In the genomic region with DNA sequence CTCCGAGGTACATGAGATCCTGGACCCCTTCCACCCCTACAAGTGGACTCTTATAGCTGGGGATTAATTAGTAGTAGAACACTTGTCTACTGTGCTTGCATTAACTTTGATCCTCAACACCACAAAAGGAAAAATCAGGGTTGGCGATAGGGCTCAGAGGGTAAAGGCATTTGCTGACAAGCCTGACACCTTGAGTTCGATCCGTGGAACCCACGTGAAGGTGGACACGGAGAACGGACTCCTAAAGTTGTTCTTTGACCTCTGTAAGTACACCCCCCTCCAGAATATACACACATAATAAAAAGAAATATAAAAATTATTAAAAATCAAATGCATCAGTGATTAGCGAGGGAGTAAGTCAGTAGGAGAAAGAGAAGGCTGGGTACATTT, we compare ENCODE assay signal across 9 mouse cellular contexts. TPM values are rescaled to one million over a fixed set of nuclear protein-coding genes. Genes with fewer than 3 reads are reported as not detected.
A peak's percentile ranks its signal among the peaks of the same experiment; 100 is the strongest.
DNase-seq lines count a peak whose midpoint lies in the region; ATAC-seq and TF ChIP-seq lines count a peak whose summit lies in the region.
"Had no signal": no experiment of that assay in that cellular context is flagged by ENCODE, and none has a peak within 500 bp of the region (broad histone marks: within the 10 kb centered on the region; RNA-seq: fewer than 3 reads in every experiment).

No protein-coding gene starts in this region.

- no peak overlapping the region for H3K9ac ChIP-seq in forebrain, embryonic 16.5 days (replicated peaks; ENCODE audit: low read depth, low read length)
- H3K9ac ChIP-seq in lung, postnatal 0 days (replicated peaks; ENCODE audit: low read depth) = no peak overlapping the region
- no peak overlapping the region for H3K9ac ChIP-seq in limb, embryonic 14.5 days (ENCODE audit: low read depth, low read length, severe bottlenecking)
- no peak overlapping the region for H3K9ac ChIP-seq in stomach, embryonic 14.5 days (replicated peaks; ENCODE audit: low read depth, low read length)

- no peak for TF ChIP-seq CTCF in lung, postnatal 0 days (IDR thresholded peaks at IDR 0.05)

- no peaks in the 10 kb centered on the region for H3K27me3 ChIP-seq in forebrain, embryonic 10.5 days (ENCODE audit: poor library complexity, severe bottlenecking)
- H3K27me3 ChIP-seq in forebrain, embryonic 16.5 days (replicated peaks; ENCODE audit: control insufficient read depth, insufficient read depth, low read length) = no peaks in the 10 kb centered on the region
- H3K27me3 ChIP-seq in lung, postnatal 0 days (replicated peaks; ENCODE audit: insufficient read depth, low read length) = no peaks in the 10 kb centered on the region
- no peaks in the 10 kb centered on the region for H3K27me3 ChIP-seq in limb, embryonic 14.5 days (ENCODE audit: control insufficient read depth, insufficient read depth, low read length)
- H3K27me3 ChIP-seq in stomach, embryonic 14.5 days (ENCODE audit: control insufficient read depth, insufficient read depth, low read length) = no peaks in the 10 kb centered on the region

- peaks cover 14% of the 10 kb centered on the region for H3K4me1 ChIP-seq in forebrain, embryonic 10.5 days
- H3K4me1 ChIP-seq in forebrain, embryonic 16.5 days (replicated peaks; ENCODE audit: control insufficient read depth, insufficient read depth, low read length) = peaks cover 8% of the 10 kb centered on the region
- H3K4me1 ChIP-seq in lung, postnatal 0 days (ENCODE audit: insufficient read depth, low read depth, low read length) = 0 out of 2 replicates have a peak, but pooled peaks cover 4% of the 10 kb centered on the region
- peaks cover 7% of the 10 kb centered on the region for H3K4me1 ChIP-seq in limb, embryonic 14.5 days (ENCODE audit: control insufficient read depth, insufficient read depth, low read length)
- H3K4me1 ChIP-seq in stomach, embryonic 14.5 days (ENCODE audit: control insufficient read depth, insufficient read depth, low read length) = peaks cover 5% of the 10 kb centered on the region; the same call in 1 of the 2 replicates

- peak overlapping the region; percentile 82 for H3K4me3 ChIP-seq in forebrain, embryonic 10.5 days
- H3K4me3 ChIP-seq in forebrain, embryonic 16.5 days (replicated peaks; ENCODE audit: low read length) = no peak overlapping the region
- H3K4me3 ChIP-seq in lung, postnatal 0 days (ENCODE audit: low read depth, low read length) = peak overlapping the region; percentile 68; the same call in 1 of the 2 replicates
- peak overlapping the region; percentile 67 for H3K4me3 ChIP-seq in limb, embryonic 14.5 days (replicated peaks; ENCODE audit: low read length)
- H3K4me3 ChIP-seq in stomach, embryonic 14.5 days (ENCODE audit: low read depth, low read length) = peak overlapping the region; percentile 85

- TF ChIP-seq EP300 in lung, postnatal 0 days (IDR thresholded peaks at IDR 0.05) = no peak

- ATAC-seq in forebrain, embryonic 16.5 days = no peak; the same call in 1 of the 2 replicates
- ATAC-seq in lung, postnatal 0 days = no peak
- no peak for ATAC-seq in limb, embryonic 14.5 days (ENCODE audit: low FRiP score, low read depth)
- ATAC-seq in stomach, embryonic 14.5 days (ENCODE audit: insufficient number of reproducible peaks, insufficient read depth, low FRiP score, low read depth) = no peak

- H3K9me3 ChIP-seq in forebrain, embryonic 10.5 days = peaks cover 3% of the 10 kb centered on the region; the same call in 1 of the 2 replicates
- H3K9me3 ChIP-seq in forebrain, embryonic 16.5 days (ENCODE audit: control insufficient read depth, low read length) = 0 out of 2 replicates have a peak, but pooled peaks cover 2% of the 10 kb centered on the region
- no peaks in the 10 kb centered on the region for H3K9me3 ChIP-seq in lung, postnatal 0 days (ENCODE audit: low read length)
- H3K9me3 ChIP-seq in limb, embryonic 14.5 days (ENCODE audit: control insufficient read depth, low read length) = no peaks in the 10 kb centered on the region
- no peaks in the 10 kb centered on the region; the same call in 1 of the 2 replicates for H3K9me3 ChIP-seq in stomach, embryonic 14.5 days (ENCODE audit: control insufficient read depth, low read depth, low read length)

- no peak overlapping the region for H3K4me2 ChIP-seq in forebrain, embryonic 16.5 days (ENCODE audit: low read length)
- H3K4me2 ChIP-seq in lung, postnatal 0 days (replicated peaks; ENCODE audit: low read depth, low read length) = no peak overlapping the region
- H3K4me2 ChIP-seq in limb, embryonic 14.5 days (replicated peaks; ENCODE audit: low read depth, low read length, severe bottlenecking) = no peak overlapping the region
- H3K4me2 ChIP-seq in stomach, embryonic 14.5 days (replicated peaks; ENCODE audit: low read depth, low read length) = no peak overlapping the region

- no peak for TF ChIP-seq POLR2A in limb, embryonic 14.5 days (IDR thresholded peaks at IDR 0.05; ENCODE audit: borderline replicate concordance, extremely low read depth, insufficient read depth, insufficient read length)

- 67% methylated on average over 8 of the region's 8 CpGs for WGBS in forebrain, embryonic 10.5 days
- 68% methylated on average over 8 of the region's 8 CpGs for WGBS in forebrain, embryonic 16.5 days
- 53% methylated on average over 8 of the region's 8 CpGs for WGBS in lung, postnatal 0 days
- WGBS in limb, embryonic 14.5 days = 66% methylated on average over 8 of the region's 8 CpGs
- 62% methylated on average over 8 of the region's 8 CpGs for WGBS in stomach, embryonic 14.5 days

- H3K36me3 ChIP-seq in forebrain, embryonic 10.5 days (replicated peaks) = peaks cover 31% of the 10 kb centered on the region
- peaks cover 9% of the 10 kb centered on the region for H3K36me3 ChIP-seq in forebrain, embryonic 16.5 days (ENCODE audit: control insufficient read depth, insufficient read depth)
- H3K36me3 ChIP-seq in lung, postnatal 0 days (ENCODE audit: insufficient read depth, low read length) = no peaks in the 10 kb centered on the region
- H3K36me3 ChIP-seq in limb, embryonic 14.5 days (ENCODE audit: control insufficient read depth, insufficient read depth, low read length) = peaks cover 30% of the 10 kb centered on the region
- peaks cover 20% of the 10 kb centered on the region for H3K36me3 ChIP-seq in stomach, embryonic 14.5 days (ENCODE audit: control insufficient read depth, insufficient read depth, low read length)

- no peak for DNase-seq in forebrain, embryonic 10.5 days (ENCODE audit: extremely low spot score, low spot score)
- DNase-seq in lung, postnatal 0 days (ENCODE audit: low spot score) = no peak
- DNase-seq in lung, postnatal 36 days = no peak
- no peak for DNase-seq in limb, embryonic 14.5 days (ENCODE audit: low spot score)
- DNase-seq in urinary bladder, adult 2 months (ENCODE audit: low spot score) = no peak
- no peak for DNase-seq in thymus, postnatal 10 days (ENCODE audit: low spot score in 2 of 2)

- H3K27ac ChIP-seq in forebrain, embryonic 10.5 days = peak overlapping the region; percentile 92; the same call in 1 of the 2 replicates
- no peak overlapping the region for H3K27ac ChIP-seq in forebrain, embryonic 16.5 days (ENCODE audit: low read length)
- no peak overlapping the region for H3K27ac ChIP-seq in lung, postnatal 0 days (ENCODE audit: low read length)
- no peak overlapping the region for H3K27ac ChIP-seq in limb, embryonic 14.5 days (replicated peaks; ENCODE audit: low read depth, low read length)
- H3K27ac ChIP-seq in stomach, embryonic 14.5 days (ENCODE audit: low read length) = no peak overlapping the region

RNA-seq across cellular contexts. Expression of a gene that starts 0.3 kb away (rescaled TPM):
- polyA plus RNA-seq in forebrain, embryonic 10.5 days (2016; fragmentation: Nextera tagmentation; extraction: Ambion mirVana) = 33.9 and 41.1 TPM in 2 replicates
- polyA plus RNA-seq in forebrain, embryonic 16.5 days (2015; fragmentation: Nextera tagmentation; extraction: Ambion mirVana) = 26.4 and 28.1 TPM in 2 replicates
- 18.9 and 21.6 TPM in 2 replicates for polyA plus RNA-seq in lung, postnatal 0 days (2015; fragmentation: Nextera tagmentation; extraction: Ambion mirVana)
- 28.5 and 38.2 TPM in 2 replicates for polyA plus RNA-seq in limb, embryonic 14.5 days (2012; rRNA removed)
- 29.5 TPM in 2 replicates for polyA plus RNA-seq in limb, embryonic 14.5 days (2014; fragmentation: Nextera tagmentation; extraction: Ambion mirVana)
- polyA plus RNA-seq in stomach, embryonic 14.5 days (2014; fragmentation: Nextera tagmentation; extraction: Ambion mirVana) = 20.7 and 24.4 TPM in 2 replicates
- polyA plus RNA-seq in urinary bladder, adult 2 months (2012; rRNA removed) = 16.8 and 17.3 TPM in 2 replicates

RNA-seq across cellular contexts. Expression of a gene that starts 14.4 kb away (rescaled TPM):
- polyA plus RNA-seq in forebrain, embryonic 10.5 days (2016; fragmentation: Nextera tagmentation; extraction: Ambion mirVana) = 0.12 TPM in 1 of 2 replicates, not detected in the other
- 0.19 TPM in 1 of 2 replicates, not detected in the other for polyA plus RNA-seq in forebrain, embryonic 16.5 days (2015; fragmentation: Nextera tagmentation; extraction: Ambion mirVana)
- polyA plus RNA-seq in lung, postnatal 0 days (2015; fragmentation: Nextera tagmentation; extraction: Ambion mirVana) = 0.24 and 0.35 TPM in 2 replicates
- 0.32 and 0.38 TPM in 2 replicates for polyA plus RNA-seq in limb, embryonic 14.5 days (2012; rRNA removed)
- 0.37 and 0.40 TPM in 2 replicates for polyA plus RNA-seq in limb, embryonic 14.5 days (2014; fragmentation: Nextera tagmentation; extraction: Ambion mirVana)
- polyA plus RNA-seq in stomach, embryonic 14.5 days (2014; fragmentation: Nextera tagmentation; extraction: Ambion mirVana) = not detected in 2 replicates
- not detected in 2 replicates for polyA plus RNA-seq in urinary bladder, adult 2 months (2012; rRNA removed)
- polyA plus RNA-seq: activated CD4-positive, CD25-positive, alpha-beta regulatory T cell, adult 4 months had no signal

RNA-seq across cellular contexts. Expression of a gene that starts 20.0 kb away (rescaled TPM):
- 1.7 and 1.9 TPM in 2 replicates for polyA plus RNA-seq in forebrain, embryonic 10.5 days (2016; fragmentation: Nextera tagmentation; extraction: Ambion mirVana)
- polyA plus RNA-seq in forebrain, embryonic 16.5 days (2015; fragmentation: Nextera tagmentation; extraction: Ambion mirVana) = 0.71 and 1.0 TPM in 2 replicates
- 1.8 and 2.5 TPM in 2 replicates for polyA plus RNA-seq in lung, postnatal 0 days (2015; fragmentation: Nextera tagmentation; extraction: Ambion mirVana)
- 6.6 and 7.2 TPM in 2 replicates for polyA plus RNA-seq in limb, embryonic 14.5 days (2012; rRNA removed)
- 2.6 and 3.2 TPM in 2 replicates for polyA plus RNA-seq in limb, embryonic 14.5 days (2014; fragmentation: Nextera tagmentation; extraction: Ambion mirVana)
- 1.9 and 2.2 TPM in 2 replicates for polyA plus RNA-seq in stomach, embryonic 14.5 days (2014; fragmentation: Nextera tagmentation; extraction: Ambion mirVana)
- polyA plus RNA-seq in urinary bladder, adult 2 months (2012; rRNA removed) = 3.4 and 4.2 TPM in 2 replicates

RNA-seq across cellular contexts. Expression of a gene that starts 44.0 kb away (rescaled TPM):
- 0.09 TPM in 1 of 2 replicates, not detected in the other for polyA plus RNA-seq in forebrain, embryonic 10.5 days (2016; fragmentation: Nextera tagmentation; extraction: Ambion mirVana)
- not detected in 2 replicates for polyA plus RNA-seq in forebrain, embryonic 16.5 days (2015; fragmentation: Nextera tagmentation; extraction: Ambion mirVana)
- 35.7 and 38.8 TPM in 2 replicates for polyA plus RNA-seq in lung, postnatal 0 days (2015; fragmentation: Nextera tagmentation; extraction: Ambion mirVana)
- polyA plus RNA-seq in limb, embryonic 14.5 days (2012; rRNA removed) = 0.15 and 1.1 TPM in 2 replicates
- 0.28 and 0.74 TPM in 2 replicates for polyA plus RNA-seq in limb, embryonic 14.5 days (2014; fragmentation: Nextera tagmentation; extraction: Ambion mirVana)
- 23.7 and 27.1 TPM in 2 replicates for polyA plus RNA-seq in stomach, embryonic 14.5 days (2014; fragmentation: Nextera tagmentation; extraction: Ambion mirVana)
- 113 and 152 TPM in 2 replicates for polyA plus RNA-seq in urinary bladder, adult 2 months (2012; rRNA removed)
- polyA plus RNA-seq: activated CD4-positive, CD25-positive, alpha-beta regulatory T cell, adult 4 months had no signal

RNA-seq across cellular contexts. Expression of a gene that starts 59.9 kb away (rescaled TPM):
- polyA plus RNA-seq in forebrain, embryonic 10.5 days (2016; fragmentation: Nextera tagmentation; extraction: Ambion mirVana) = 264 and 283 TPM in 2 replicates
- polyA plus RNA-seq in forebrain, embryonic 16.5 days (2015; fragmentation: Nextera tagmentation; extraction: Ambion mirVana) = 870 and 902 TPM in 2 replicates
- 75.5 and 87.5 TPM in 2 replicates for polyA plus RNA-seq in lung, postnatal 0 days (2015; fragmentation: Nextera tagmentation; extraction: Ambion mirVana)
- polyA plus RNA-seq in limb, embryonic 14.5 days (2012; rRNA removed) = 83.6 and 91.3 TPM in 2 replicates
- 72.9 and 76.9 TPM in 2 replicates for polyA plus RNA-seq in limb, embryonic 14.5 days (2014; fragmentation: Nextera tagmentation; extraction: Ambion mirVana)
- polyA plus RNA-seq in stomach, embryonic 14.5 days (2014; fragmentation: Nextera tagmentation; extraction: Ambion mirVana) = 99.4 and 101 TPM in 2 replicates
- polyA plus RNA-seq in urinary bladder, adult 2 months (2012; rRNA removed) = 54.0 and 76.6 TPM in 2 replicates
